Mouse (Mus musculus) hindbrain, postnatal 0 days (tissue): ENCODE data around the gene Fras1. TPM values are rescaled to one million over a fixed set of nuclear protein-coding genes. Genes with fewer than 3 reads are reported as not detected.
A peak's percentile ranks its signal among the peaks of the same experiment; 100 is the strongest.

ENCODE experiments used
- ATAC-seq: fragments of 200-750 bp; cut with Nextera tagmentation; 2 replicates; pipeline ENCODE4 v1.8.0; 2017; ENCODE audit warnings: mild to moderate bottlenecking, moderate TSS enrichment, moderate library complexity
- DNase-seq: peaks from one replicate; pipeline ENCODE4 v3.0.0-alpha.2; 2015; ENCODE audit warnings: low spot score
- H3K27ac ChIP-seq: fragments of 300-500 bp; sonication (generic); 2 replicates; pipeline ENCODE4 v1.5.1; 2014; ENCODE audit warnings: mild to moderate bottlenecking
- H3K27me3 ChIP-seq: fragments of 300-500 bp; sonication (generic); 2 replicates; pipeline ENCODE4 v1.6.1; 2014; ENCODE audit warnings: low read length, mixed read lengths; ENCODE audit not compliant: insufficient read depth
- H3K36me3 ChIP-seq: fragments of 300-500 bp; sonication (generic); 2 replicates; pipeline ENCODE4 v1.6.1; 2014; ENCODE audit warnings: low read length, mixed read lengths; ENCODE audit not compliant: insufficient read depth
- H3K4me1 ChIP-seq: fragments of 300-500 bp; sonication (generic); 2 replicates; pipeline ENCODE4 v1.6.1; 2014; ENCODE audit warnings: antibody characterized with exemption, low read length, mixed read lengths; ENCODE audit not compliant: insufficient read depth
- H3K4me2 ChIP-seq: fragments of 300-500 bp; sonication (generic); 2 replicates; pipeline ENCODE4 v1.6.1; 2014; ENCODE audit warnings: low read depth, mild to moderate bottlenecking, low read length, moderate library complexity, mixed read lengths
- H3K4me3 ChIP-seq: fragments of 300-500 bp; sonication (generic); 2 replicates; pipeline ENCODE4 v1.5.1; 2014; ENCODE audit warnings: low read length
- H3K9ac ChIP-seq: fragments of 300-500 bp; sonication (generic); replicated peaks from 2 replicates; pipeline ENCODE4 v1.6.1; 2014; ENCODE audit warnings: mild to moderate bottlenecking, low read length, moderate library complexity, mixed read lengths
- H3K9me3 ChIP-seq: fragments of 300-500 bp; sonication (generic); 2 replicates; pipeline ENCODE4 v1.6.1; 2016; ENCODE audit warnings: low read length, mixed read lengths
- CTCF ChIP-seq: IDR thresholded peaks from 2 replicates; pipeline ENCODE4 v1.5.1; 2016; ENCODE audit warnings: antibody characterized with exemption, control low read depth, low read depth
- WGBS: fragments of 180-500 bp; shearing (Covaris S2); extraction: QIAGEN DNeasy Blood & Tissue Kit; methylation state at CpG from one replicate; pipeline ENCODE4 v1.1.7; 2014; 5-methylcytosine and 5-hydroxymethylcytosine counted together
- polyA plus RNA-seq: library from polyadenylated mRNA; unstranded; fragments of >200 nt; fragmentation: Nextera tagmentation; extraction: Ambion mirVana; gene quantifications from 2 replicates; pipeline ENCODE4 v1.2.1, GENCODE M21; 2015
- total RNA-seq: library from RNA; depleted of rRNA; stranded (reverse); fragments of >200 nt; gene quantifications from 2 replicates; pipeline ENCODE4 v1.2.3, GENCODE M21; 2014

Fras1 gene
- total and polyA plus RNA-seq, 2 experiments from 2014 or later, result 2.9 to 15.3 TPM

DNA sequence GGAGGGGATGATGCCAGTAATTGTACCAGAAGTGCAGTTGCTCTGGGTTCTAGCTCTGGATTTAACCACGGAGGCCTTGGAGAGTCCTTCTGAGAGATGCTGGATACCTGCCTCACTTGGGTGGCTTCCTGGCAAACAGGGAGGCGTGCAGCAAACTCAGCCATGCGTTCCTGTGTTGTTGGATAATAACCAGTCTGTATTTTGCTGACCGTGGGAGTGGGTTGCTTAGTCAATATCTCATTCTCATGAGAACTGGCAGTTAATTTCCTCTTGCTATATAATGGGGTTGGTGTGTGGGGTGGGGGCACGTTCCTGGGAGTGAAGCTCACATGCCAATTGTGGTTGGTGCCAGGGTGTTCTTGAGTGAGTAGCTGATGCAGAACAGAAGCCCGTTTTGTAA lies 142.6 kb downstream of the Fras1 start:
- ATAC-seq (no peak), DNase-seq (no peak)
- TF ChIP-seq CTCF, result no peak
- Histone ChIP-seq H3K27ac (no peak overlapping the region), H3K4me3 (no peak overlapping the region), H3K9me3 (no peaks in the 10 kb centered on the region), H3K4me2 (no peak overlapping the region), H3K36me3 (no peaks in the 10 kb centered on the region), H3K27me3 (no peaks in the 10 kb centered on the region), H3K9ac (no peak overlapping the region), H3K4me1 (no peaks in the 10 kb centered on the region)
- WGBS, result 66% methylated on average over 6 of the region's 6 CpGs

DNA sequence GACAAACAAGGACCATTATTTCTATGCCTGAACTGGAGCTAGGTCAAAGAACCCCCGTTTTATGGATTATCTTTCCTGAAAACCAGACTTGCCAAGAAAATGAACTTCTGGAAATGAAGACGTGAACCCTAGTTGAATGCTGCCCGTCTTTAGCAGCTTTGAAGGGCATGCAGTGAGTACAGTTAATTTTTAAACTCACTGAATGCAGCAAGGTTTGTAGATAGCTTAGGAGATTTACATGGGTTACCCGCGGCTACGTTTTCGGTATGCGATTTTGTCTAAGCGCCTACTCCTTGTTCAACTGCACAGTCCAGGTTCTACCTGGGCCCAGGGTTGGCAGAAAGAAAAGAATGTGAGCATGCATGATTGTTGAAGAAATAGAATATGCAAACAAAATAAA lies 147.8 kb downstream of the Fras1 start:
- no peak overlapping the region for H3K4me3 ChIP-seq
- H3K36me3 ChIP-seq, result no peaks in the 10 kb centered on the region
- ATAC-seq (no peak), DNase-seq (no peak)
- TF ChIP-seq CTCF, result no peak
- no peak overlapping the region for H3K27ac ChIP-seq
- no peak overlapping the region for H3K9ac ChIP-seq
- no peaks in the 10 kb centered on the region for H3K9me3 ChIP-seq
- no peaks in the 10 kb centered on the region for H3K4me1 ChIP-seq
- WGBS, result 85% methylated on average over 9 of the region's 9 CpGs
- no peak overlapping the region for H3K4me2 ChIP-seq
- no peaks in the 10 kb centered on the region for H3K27me3 ChIP-seq

DNA sequence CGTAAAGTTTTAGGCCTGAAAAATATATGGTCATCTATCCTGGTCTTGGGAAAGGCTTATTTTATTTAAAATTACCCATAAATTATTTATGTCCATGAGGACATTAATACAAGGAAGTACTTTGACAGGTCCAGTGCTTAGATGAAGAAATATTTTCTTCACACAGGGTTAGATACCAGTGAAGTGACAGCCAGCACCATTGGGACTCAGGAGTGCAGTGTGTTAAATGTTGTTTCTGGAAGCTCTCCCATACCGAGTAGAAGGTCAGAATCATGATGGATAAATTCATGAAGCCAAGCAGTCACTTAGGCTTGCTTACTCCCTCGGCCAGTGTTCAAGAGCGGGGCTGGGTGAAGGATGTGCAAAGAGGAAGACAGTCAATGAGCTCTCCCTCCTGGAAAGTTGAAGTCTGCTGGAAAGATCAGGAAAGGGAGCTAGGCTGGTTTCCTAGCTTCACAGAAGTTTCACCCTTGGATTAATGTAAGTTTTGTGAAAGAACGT lies 149.2 kb downstream of the Fras1 start:
- no peaks in the 10 kb centered on the region for H3K9me3 ChIP-seq
- H3K4me2 ChIP-seq, result no peak overlapping the region
- no peak for ATAC-seq
- H3K4me3 ChIP-seq, result no peak overlapping the region
- no peak overlapping the region for H3K27ac ChIP-seq
- no peak overlapping the region for H3K9ac ChIP-seq
- TF ChIP-seq CTCF, result no peak
- 88% methylated on average over 5 of the region's 5 CpGs for WGBS
- no peaks in the 10 kb centered on the region for H3K36me3 ChIP-seq
- no peaks in the 10 kb centered on the region for H3K27me3 ChIP-seq
- no peaks in the 10 kb centered on the region for H3K4me1 ChIP-seq
- DNase-seq, result no peak

DNA sequence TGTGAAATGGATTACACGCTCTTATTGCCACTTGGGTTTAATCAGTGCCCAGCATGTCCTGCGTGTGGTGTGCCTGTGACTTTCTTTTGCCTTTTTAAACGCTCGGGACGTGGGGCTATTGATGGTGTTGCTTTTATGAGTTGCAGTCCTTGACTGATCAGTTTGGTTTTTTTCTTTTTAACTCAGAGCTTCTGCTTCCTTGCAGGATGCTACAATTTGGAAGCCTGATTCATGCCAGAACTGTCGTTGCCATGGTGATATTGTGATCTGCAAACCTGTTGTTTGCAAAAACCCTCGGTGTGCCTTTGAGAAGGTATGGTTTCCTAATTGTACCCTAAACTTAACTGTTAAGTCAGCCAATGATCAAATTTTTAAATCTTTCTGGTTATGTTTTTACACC lies 154.5 kb downstream of the Fras1 start:
- 26% methylated on average over 7 of the region's 7 CpGs for WGBS
- ATAC-seq (0 out of 2 replicates have a peak, but pooled peaks have one; percentile 24), DNase-seq (peak; percentile 62)
- Histone ChIP-seq H3K36me3 (no peaks in the 10 kb centered on the region), H3K4me3 (no peak overlapping the region), H3K27me3 (no peaks in the 10 kb centered on the region), H3K4me1 (no peaks in the 10 kb centered on the region), H3K9ac (no peak overlapping the region), H3K9me3 (no peaks in the 10 kb centered on the region), H3K4me2 (no peak overlapping the region), H3K27ac (no peak overlapping the region)
- no peak for TF ChIP-seq CTCF

DNA sequence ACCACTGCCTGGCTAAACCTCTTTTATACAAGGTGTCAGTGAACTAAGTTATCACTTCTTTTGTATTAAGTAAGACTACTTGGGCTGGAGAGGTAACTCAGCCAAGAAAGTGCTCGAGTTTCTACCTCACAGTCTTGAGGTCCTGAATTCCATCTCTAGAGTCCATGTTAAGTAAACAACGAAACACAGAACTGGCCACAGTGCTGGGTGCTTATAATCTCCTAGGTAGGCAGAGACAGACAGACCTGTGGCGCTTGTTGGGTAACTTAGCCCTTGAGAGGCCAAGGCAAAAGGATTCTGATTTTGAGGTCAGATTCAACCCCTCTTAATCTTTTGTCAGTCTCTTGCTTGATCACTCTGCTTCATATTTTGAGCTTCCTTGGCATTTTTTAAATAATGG lies 156.8 kb downstream of the Fras1 start:
- WGBS, result 94% methylated on average over 3 of the region's 3 CpGs
- DNase-seq, result no peak
- H3K27me3 ChIP-seq, result no peaks in the 10 kb centered on the region
- no peaks in the 10 kb centered on the region for H3K9me3 ChIP-seq
- H3K4me1 ChIP-seq, result no peaks in the 10 kb centered on the region
- no peak overlapping the region for H3K9ac ChIP-seq
- H3K4me2 ChIP-seq, result no peak overlapping the region
- H3K4me3 ChIP-seq, result no peak overlapping the region
- no peak overlapping the region for H3K27ac ChIP-seq
- no peak for TF ChIP-seq CTCF
- H3K36me3 ChIP-seq, result no peaks in the 10 kb centered on the region
- ATAC-seq, result no peak

DNA sequence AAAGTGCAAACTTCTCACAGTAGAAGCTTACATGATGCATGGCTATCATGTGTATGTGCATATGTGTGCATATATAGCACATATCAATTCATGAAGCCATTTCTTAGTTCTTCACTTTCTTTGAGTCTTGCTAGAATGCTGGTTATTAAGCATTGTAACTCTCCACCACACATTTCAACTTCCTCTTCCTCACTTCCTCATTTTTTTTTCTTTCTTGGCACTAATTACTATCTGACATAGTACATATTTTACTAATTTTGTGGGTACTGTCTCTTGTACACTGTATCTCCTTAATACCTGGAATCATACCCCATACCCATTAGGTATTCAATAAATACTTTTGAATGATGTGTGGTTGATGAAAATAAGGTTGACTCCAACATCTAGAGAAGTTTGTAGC lies 158.2 kb downstream of the Fras1 start:
- Histone ChIP-seq H3K27ac (no peak overlapping the region), H3K27me3 (no peaks in the 10 kb centered on the region), H3K4me2 (no peak overlapping the region), H3K9me3 (no peaks in the 10 kb centered on the region), H3K4me3 (no peak overlapping the region), H3K4me1 (no peaks in the 10 kb centered on the region), H3K9ac (no peak overlapping the region), H3K36me3 (no peaks in the 10 kb centered on the region)
- DNase-seq, result no peak
- ATAC-seq, result no peak
- no peak for TF ChIP-seq CTCF

DNA sequence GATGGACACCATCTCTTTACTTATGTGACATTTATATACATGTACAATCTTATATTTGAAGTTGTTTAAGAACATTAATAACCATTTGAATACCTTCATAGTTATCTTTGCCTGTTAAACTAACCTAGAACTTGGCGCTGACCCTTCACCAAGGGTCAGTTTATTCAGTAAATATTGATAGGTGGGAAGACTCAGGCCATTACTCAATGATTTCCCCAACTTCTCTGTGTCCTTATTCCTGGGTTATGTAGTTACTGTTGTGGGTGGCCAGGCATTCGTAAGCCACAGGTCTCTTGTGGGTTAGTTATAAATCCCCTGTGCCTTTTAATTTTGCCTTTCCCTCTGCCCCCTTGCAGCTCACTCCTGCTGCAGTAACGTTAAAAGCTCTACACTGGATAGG lies 162.8 kb downstream of the Fras1 start:
- 88% methylated on average over 3 of the region's 3 CpGs for WGBS
- TF ChIP-seq CTCF, result no peak

DNA sequence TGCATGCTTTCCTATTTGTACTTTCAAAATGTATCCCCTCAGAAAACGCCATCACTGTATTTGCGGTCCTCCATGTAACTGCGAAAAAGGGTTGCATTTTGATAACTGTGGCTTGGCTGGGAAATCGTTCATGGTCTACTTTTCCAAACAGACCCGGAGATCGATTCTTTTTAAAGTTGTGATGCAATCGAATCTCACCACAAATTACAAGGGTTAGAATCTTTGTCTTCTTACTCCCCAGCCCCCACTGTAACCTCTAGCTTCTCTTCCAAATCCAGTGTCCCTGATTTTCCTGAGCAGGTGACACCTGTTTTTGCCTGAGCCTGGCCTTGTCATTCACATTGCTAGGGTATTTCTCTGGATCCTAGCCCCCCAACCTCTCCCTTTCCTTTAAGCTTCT lies 163.2 kb downstream of the Fras1 start:
- H3K4me2 ChIP-seq, result no peak overlapping the region
- no peak for TF ChIP-seq CTCF
- 92% methylated on average over 7 of the region's 7 CpGs for WGBS
- no peak overlapping the region for H3K9ac ChIP-seq
- DNase-seq, result no peak
- H3K36me3 ChIP-seq, result no peaks in the 10 kb centered on the region
- no peak for ATAC-seq
- no peaks in the 10 kb centered on the region for H3K27me3 ChIP-seq
- H3K4me3 ChIP-seq, result no peak overlapping the region
- H3K9me3 ChIP-seq, result no peaks in the 10 kb centered on the region
- no peak overlapping the region for H3K27ac ChIP-seq
- H3K4me1 ChIP-seq, result no peaks in the 10 kb centered on the region

More for the DNA sequence above, 162.8 kb downstream of the Fras1 start:
- Histone ChIP-seq H3K9ac (no peak overlapping the region), H3K9me3 (no peaks in the 10 kb centered on the region), H3K36me3 (no peaks in the 10 kb centered on the region), H3K4me2 (no peak overlapping the region), H3K27me3 (no peaks in the 10 kb centered on the region), H3K4me1 (no peaks in the 10 kb centered on the region), H3K4me3 (no peak overlapping the region), H3K27ac (no peak overlapping the region)
- DNase-seq (no peak), ATAC-seq (no peak)
